Mouse (Mus musculus) limb, embryonic 13.5 days (tissue): ENCODE measurements around the gene Rbfox3. TPM values are rescaled to one million over a fixed set of nuclear protein-coding genes. Genes with fewer than 3 reads are reported as not detected.

Source experiments
- ATAC-seq: fragments of 200-750 bp; cut with Nextera tagmentation; 2 replicates; pipeline ENCODE4 v1.8.0; 2017; ENCODE audit warnings: low read depth, moderate number of reproducible peaks, moderate TSS enrichment; ENCODE audit not compliant: low FRiP score
- H3K27ac ChIP-seq: fragments of 300-500 bp; sonication (generic); 2 replicates; pipeline ENCODE4 v1.5.1; 2015; ENCODE audit warnings: inconsistent platforms, mild to moderate bottlenecking, moderate library complexity
- H3K27me3 ChIP-seq: fragments of 300-500 bp; sonication (generic); 2 replicates; pipeline ENCODE4 v1.6.1; 2015; ENCODE audit warnings: mild to moderate bottlenecking, inconsistent platforms
- H3K36me3 ChIP-seq: fragments of 300-500 bp; sonication (generic); 2 replicates; pipeline ENCODE4 v1.6.1; 2015; ENCODE audit warnings: inconsistent platforms, mild to moderate bottlenecking, moderate library complexity
- H3K4me1 ChIP-seq: fragments of 300-500 bp; sonication (generic); 2 replicates; pipeline ENCODE4 v1.6.1; 2015; ENCODE audit warnings: inconsistent platforms
- H3K4me2 ChIP-seq: fragments of 300-500 bp; sonication (generic); replicated peaks from 2 replicates; pipeline ENCODE4 v1.6.1; 2015; ENCODE audit warnings: inconsistent platforms, mild to moderate bottlenecking, moderate library complexity
- H3K4me3 ChIP-seq: fragments of 300-500 bp; sonication (generic); 2 replicates; pipeline ENCODE4 v1.5.1; 2015; ENCODE audit warnings: moderate library complexity, mild to moderate bottlenecking, inconsistent platforms
- H3K9ac ChIP-seq: fragments of 300-500 bp; sonication (generic); 2 replicates; pipeline ENCODE4 v1.6.1; 2015; ENCODE audit warnings: mild to moderate bottlenecking, inconsistent platforms
- H3K9me3 ChIP-seq: fragments of 300-500 bp; sonication (generic); 2 replicates; pipeline ENCODE4 v1.6.1; 2016; ENCODE audit warnings: inconsistent platforms
- WGBS: fragments of 180-500 bp; shearing (Covaris S2); methylation state at CpG from one replicate; pipeline ENCODE4 v1.1.7; 2015; 5-methylcytosine and 5-hydroxymethylcytosine counted together
- polyA plus RNA-seq: library from polyadenylated mRNA; unstranded; fragments of >200 nt; fragmentation: Nextera tagmentation; extraction: Ambion mirVana; gene quantifications from 2 replicates; pipeline ENCODE4 v1.2.1, GENCODE M21; 2015

Rbfox3 gene
- polyA plus RNA-seq, 1 experiment from 2014 or later = 0.93 TPM

- 27% methylated on average over 22 of the region's 22 CpGs for WGBS
- peaks cover 15% of the 10 kb centered on the region for H3K36me3 ChIP-seq
- ATAC-seq = no peak
- peak overlapping the region; percentile 43 for H3K4me2 ChIP-seq
- H3K27me3 ChIP-seq = peaks cover 12% of the 10 kb centered on the region
- H3K9me3 ChIP-seq = no peaks in the 10 kb centered on the region
- no peak overlapping the region for H3K4me3 ChIP-seq
- no peak overlapping the region; the same call in 1 of the 2 replicates for H3K9ac ChIP-seq
- no peak overlapping the region for H3K27ac ChIP-seq
- peaks cover 39% of the 10 kb centered on the region for H3K4me1 ChIP-seq
These were observed 420.7 kb downstream of the Rbfox3 start for GRCm38 (mm10) chr11:118490566-118491218.

- Histone ChIP-seq H3K4me2 (peak overlapping the region; percentile 24), H3K27me3 (peaks cover 12% of the 10 kb centered on the region), H3K9ac (0 out of 2 replicates have a peak overlapping the region, but pooled peaks have one; percentile 25), H3K4me1 (peaks cover 32% of the 10 kb centered on the region), H3K9me3 (no peaks in the 10 kb centered on the region), H3K27ac (peak overlapping the region; percentile 48; the same call in 1 of the 2 replicates), H3K4me3 (no peak overlapping the region), H3K36me3 (peaks cover 30% of the 10 kb centered on the region)
- ATAC-seq = no peak
- 42% methylated on average over 12 of the region's 12 CpGs for WGBS
These were observed 422.5 kb downstream of the Rbfox3 start for GRCm38 (mm10) chr11:118488907-118489270.

- WGBS = 62% methylated on average over 8 of the region's 8 CpGs
- Histone ChIP-seq H3K27ac (peak overlapping the region; percentile 48; the same call in 1 of the 2 replicates), H3K27me3 (peaks cover 12% of the 10 kb centered on the region), H3K9me3 (no peaks in the 10 kb centered on the region), H3K4me3 (no peak overlapping the region), H3K9ac (peak overlapping the region; percentile 40; the same call in 1 of the 2 replicates), H3K4me2 (0 out of 2 replicates have a peak overlapping the region, but pooled peaks have one; percentile 24), H3K4me1 (peaks cover 27% of the 10 kb centered on the region), H3K36me3 (peaks cover 33% of the 10 kb centered on the region)
- no peak for ATAC-seq
These were observed 423.0 kb downstream of the Rbfox3 start for GRCm38 (mm10) chr11:118488191-118488906.

- Histone ChIP-seq H3K27ac (no peak overlapping the region), H3K27me3 (peaks cover 12% of the 10 kb centered on the region)
These were observed 424.3 kb downstream of the Rbfox3 start for GRCm38 (mm10) chr11:118486881-118487772.

GRCm38 (mm10) chr11:118486281-118486680 is 425.1 kb downstream of the Rbfox3 start:
- Histone ChIP-seq H3K4me2 (no peak overlapping the region), H3K36me3 (peaks cover 52% of the 10 kb centered on the region), H3K4me1 (peaks cover 22% of the 10 kb centered on the region), H3K9me3 (no peaks in the 10 kb centered on the region), H3K9ac (no peak overlapping the region), H3K4me3 (no peak overlapping the region), H3K27me3 (peaks cover 11% of the 10 kb centered on the region), H3K27ac (no peak overlapping the region)
- ATAC-seq = no peak
- WGBS = 82% methylated on average over 6 of the region's 6 CpGs

More at GRCm38 (mm10) chr11:118486881-118487772, 424.3 kb downstream of the Rbfox3 start:
- 86% methylated on average over 29 of the region's 29 CpGs for WGBS
- Histone ChIP-seq H3K9me3 (no peaks in the 10 kb centered on the region), H3K4me1 (peaks cover 22% of the 10 kb centered on the region), H3K9ac (no peak overlapping the region), H3K4me3 (no peak overlapping the region), H3K4me2 (no peak overlapping the region), H3K36me3 (peaks cover 43% of the 10 kb centered on the region)
- ATAC-seq = no peak

GRCm38 (mm10) chr11:118485780-118486179 is 425.6 kb downstream of the Rbfox3 start:
- Histone ChIP-seq H3K4me3 (no peak overlapping the region), H3K27me3 (peaks cover 9% of the 10 kb centered on the region), H3K4me2 (no peak overlapping the region), H3K36me3 (peaks cover 53% of the 10 kb centered on the region), H3K27ac (no peak overlapping the region), H3K9me3 (no peaks in the 10 kb centered on the region), H3K4me1 (peaks cover 22% of the 10 kb centered on the region), H3K9ac (no peak overlapping the region)
- ATAC-seq = no peak
- WGBS = 91% methylated on average over 3 of the region's 3 CpGs

GRCm38 (mm10) chr11:118485338-118485737 is 426.1 kb downstream of the Rbfox3 start:
- peaks cover 22% of the 10 kb centered on the region for H3K4me1 ChIP-seq
- WGBS = 43% methylated on average over 11 of the region's 11 CpGs
- H3K4me2 ChIP-seq = no peak overlapping the region
- H3K9me3 ChIP-seq = no peaks in the 10 kb centered on the region
- no peak overlapping the region for H3K9ac ChIP-seq
- no peak for ATAC-seq
- peaks cover 4% of the 10 kb centered on the region for H3K27me3 ChIP-seq
- no peak overlapping the region for H3K4me3 ChIP-seq
- no peak overlapping the region for H3K27ac ChIP-seq
- H3K36me3 ChIP-seq = peaks cover 53% of the 10 kb centered on the region

- no peak overlapping the region for H3K4me2 ChIP-seq
- peaks cover 56% of the 10 kb centered on the region for H3K36me3 ChIP-seq
- no peak overlapping the region for H3K4me3 ChIP-seq
- no peaks in the 10 kb centered on the region for H3K27me3 ChIP-seq
- no peaks in the 10 kb centered on the region for H3K9me3 ChIP-seq
- ATAC-seq = no peak
- H3K27ac ChIP-seq = no peak overlapping the region
- 83% methylated on average over 8 of the region's 8 CpGs for WGBS
- peaks cover 20% of the 10 kb centered on the region for H3K4me1 ChIP-seq
- H3K9ac ChIP-seq = no peak overlapping the region
These were observed 427.2 kb downstream of the Rbfox3 start for GRCm38 (mm10) chr11:118484169-118484568.

- Histone ChIP-seq H3K4me3 (no peak overlapping the region), H3K36me3 (peaks cover 52% of the 10 kb centered on the region), H3K4me2 (no peak overlapping the region), H3K9me3 (no peaks in the 10 kb centered on the region), H3K27ac (no peak overlapping the region), H3K27me3 (0 out of 2 replicates have a peak, but pooled peaks cover 3% of the 10 kb centered on the region), H3K9ac (no peak overlapping the region), H3K4me1 (peaks cover 11% of the 10 kb centered on the region)
- no peak for ATAC-seq
- WGBS = 84% methylated on average over 14 of the region's 14 CpGs
These were observed 429.6 kb downstream of the Rbfox3 start for GRCm38 (mm10) chr11:118481751-118482150.

- Histone ChIP-seq H3K4me3 (no peak overlapping the region), H3K27me3 (0 out of 2 replicates have a peak, but pooled peaks cover 3% of the 10 kb centered on the region), H3K9me3 (no peaks in the 10 kb centered on the region), H3K4me2 (no peak overlapping the region), H3K36me3 (peaks cover 48% of the 10 kb centered on the region), H3K4me1 (peaks cover 11% of the 10 kb centered on the region), H3K9ac (no peak overlapping the region), H3K27ac (no peak overlapping the region)
- ATAC-seq = no peak
- 94% methylated on average over 11 of the region's 11 CpGs for WGBS
These were observed 430.2 kb downstream of the Rbfox3 start for GRCm38 (mm10) chr11:118481231-118481630.

- 0 out of 2 replicates have a peak, but pooled peaks cover 3% of the 10 kb centered on the region for H3K27me3 ChIP-seq
- no peak overlapping the region for H3K27ac ChIP-seq
- WGBS = 79% methylated on average over 12 of the region's 12 CpGs
- no peak overlapping the region for H3K4me2 ChIP-seq
- peaks cover 36% of the 10 kb centered on the region for H3K36me3 ChIP-seq
- H3K9me3 ChIP-seq = no peaks in the 10 kb centered on the region
- ATAC-seq = no peak
- no peak overlapping the region for H3K9ac ChIP-seq
- peaks cover 19% of the 10 kb centered on the region for H3K4me1 ChIP-seq
- H3K4me3 ChIP-seq = no peak overlapping the region
These were observed 431.6 kb downstream of the Rbfox3 start for GRCm38 (mm10) chr11:118479776-118480175.
